Comparison of ENCODE assay signal across 28 mouse cellular contexts in the genomic region with DNA sequence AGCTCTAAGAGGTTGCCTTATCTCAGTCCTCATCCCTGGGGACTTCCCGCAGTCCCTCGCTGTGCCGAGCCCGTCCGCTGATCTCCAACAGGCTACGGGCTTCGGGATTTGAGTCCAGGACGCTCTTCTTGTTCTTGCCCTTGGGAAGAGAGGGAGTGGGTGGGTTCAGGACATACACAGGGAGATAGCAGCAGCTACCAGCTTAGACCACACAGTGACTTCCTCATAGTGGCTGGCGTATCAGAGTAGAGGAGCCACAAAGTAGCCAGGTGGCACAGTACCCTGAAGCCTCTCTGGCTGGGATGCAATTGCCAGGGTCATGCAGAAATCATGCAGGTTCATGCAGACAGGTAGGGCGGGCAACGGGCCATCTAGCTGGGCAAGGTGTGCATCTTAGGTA.
"Had no signal": no experiment of that assay in that cellular context is flagged by ENCODE, and none has a peak within 500 bp of the region (broad histone marks: within the 10 kb centered on the region; RNA-seq: fewer than 3 reads in every experiment).

No protein-coding gene starts in this region.

- H3K27me3 ChIP-seq: embryonic facial prominence, embryonic 12.5 days; embryonic facial prominence, embryonic 13.5 days; embryonic facial prominence, embryonic 15.5 days; forebrain, embryonic 12.5 days; forebrain, embryonic 13.5 days; forebrain, embryonic 15.5 days had no signal

- H3K4me3 ChIP-seq: embryonic facial prominence, embryonic 10.5 days; embryonic facial prominence, embryonic 12.5 days; embryonic facial prominence, embryonic 13.5 days; embryonic facial prominence, embryonic 15.5 days; erythroblast, embryonic 14.5 days; forebrain, embryonic 10.5 days; forebrain, embryonic 12.5 days; forebrain, embryonic 13.5 days; forebrain, embryonic 15.5 days; gastrocnemius, adult 2 months; heart, adult 2 months; heart, embryonic 10.5 days had no signal

- DNase-seq: cerebellum, adult 9-10 months; cerebellum, adult 9-11 months; cerebellum, postnatal 10 days; cerebellum, postnatal 14 days; cerebellum, postnatal 25 days; cerebellum, postnatal 36 days; embryo, embryonic 11 days; forebrain, postnatal 0 days; gastrocnemius, adult 2 months; gastrocnemius, postnatal 10 days; gastrocnemius, postnatal 14 days; gastrocnemius, postnatal 25 days; gastrocnemius, postnatal 36 days; heart, adult 11 months; heart, adult 18-20 months; heart, adult 2 months had no signal

- H3K27ac ChIP-seq: embryonic facial prominence, embryonic 10.5 days; embryonic facial prominence, embryonic 12.5 days; embryonic facial prominence, embryonic 13.5 days; embryonic facial prominence, embryonic 15.5 days; forebrain, embryonic 10.5 days; forebrain, embryonic 12.5 days; forebrain, embryonic 13.5 days; forebrain, embryonic 15.5 days; gastrocnemius, adult 2 months; heart, adult 2 months; heart, embryonic 10.5 days had no signal

- H3K4me1 ChIP-seq: embryonic facial prominence, embryonic 12.5 days; embryonic facial prominence, embryonic 13.5 days; embryonic facial prominence, embryonic 15.5 days; forebrain, embryonic 13.5 days; forebrain, embryonic 15.5 days had no signal

- H3K9ac ChIP-seq: embryonic facial prominence, embryonic 12.5 days; embryonic facial prominence, embryonic 13.5 days; embryonic facial prominence, embryonic 15.5 days; forebrain, embryonic 12.5 days; forebrain, embryonic 13.5 days; forebrain, embryonic 15.5 days; forebrain, postnatal 0 days had no signal

- H3K9me3 ChIP-seq: embryonic facial prominence, embryonic 10.5 days; embryonic facial prominence, embryonic 12.5 days; embryonic facial prominence, embryonic 13.5 days; embryonic facial prominence, embryonic 15.5 days; forebrain, embryonic 10.5 days; forebrain, embryonic 12.5 days; forebrain, embryonic 13.5 days; forebrain, embryonic 15.5 days; heart, embryonic 10.5 days had no signal

- ATAC-seq: forebrain, embryonic 13.5 days; forebrain, embryonic 14.5 days; forebrain, embryonic 15.5 days; forebrain, embryonic 16.5 days; forebrain, postnatal 0 days had no signal
